Mouse (Mus musculus) adrenal gland, postnatal 10 days (tissue): ENCODE data around the gene 2810004N23Rik. TPM values are rescaled to one million over a fixed set of nuclear protein-coding genes. Genes with fewer than 3 reads are reported as not detected.

Experiments used
- DNase-seq: peaks from one replicate; pipeline ENCODE4 v3.0.0; 2021; ENCODE audit warnings: mixed read lengths
- total RNA-seq, 2 experiments: library from RNA; stranded (reverse); gene quantifications; 2 replicates each; pipeline ENCODE4 v1.2.3; 2021

Gene 2810004N23Rik
- total RNA-seq, 2 experiments from 2014 or later: 23.6 to 27.4 TPM

DNA sequence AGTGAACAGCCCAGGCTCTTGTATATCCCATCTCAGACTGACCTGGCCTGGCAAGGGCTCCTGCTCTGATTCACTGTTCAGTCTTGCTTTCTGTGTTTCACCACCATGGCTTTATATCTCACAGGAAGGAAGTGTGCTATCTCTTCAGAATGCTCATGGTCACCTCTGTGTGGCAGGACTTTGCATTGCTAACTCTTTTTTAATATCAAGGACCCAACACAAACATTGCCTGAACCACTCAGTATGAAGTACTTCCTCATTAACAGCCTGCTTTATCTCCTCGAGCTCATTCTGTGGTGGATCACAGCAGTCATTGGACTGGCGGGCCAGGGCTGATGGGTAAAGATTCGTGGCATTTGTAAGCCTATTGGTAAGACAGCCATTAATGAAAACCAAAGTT is 3.7 kb upstream of the 2810004N23Rik start:
- DNase-seq: no peak

DNA sequence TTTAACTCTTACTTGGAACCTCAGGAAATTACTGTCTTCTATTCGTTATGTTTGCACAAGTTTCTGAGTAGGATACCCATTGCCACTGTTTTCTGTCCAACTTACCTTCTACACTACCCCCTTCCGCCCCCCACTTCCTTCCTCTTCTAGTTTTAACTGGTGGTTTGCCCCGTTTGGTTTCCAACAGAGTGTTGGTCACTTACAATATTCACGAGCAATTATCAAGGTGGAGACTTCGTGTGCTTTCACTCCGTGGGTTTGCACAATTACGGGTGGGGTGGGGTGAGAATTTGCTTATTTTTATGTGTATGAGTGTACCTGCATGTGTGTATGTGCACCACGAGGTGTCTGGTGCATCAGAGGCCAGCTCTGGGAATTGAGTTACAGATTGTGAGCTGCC is 809 bp upstream of the 2810004N23Rik start:
- no peak for DNase-seq

DNA sequence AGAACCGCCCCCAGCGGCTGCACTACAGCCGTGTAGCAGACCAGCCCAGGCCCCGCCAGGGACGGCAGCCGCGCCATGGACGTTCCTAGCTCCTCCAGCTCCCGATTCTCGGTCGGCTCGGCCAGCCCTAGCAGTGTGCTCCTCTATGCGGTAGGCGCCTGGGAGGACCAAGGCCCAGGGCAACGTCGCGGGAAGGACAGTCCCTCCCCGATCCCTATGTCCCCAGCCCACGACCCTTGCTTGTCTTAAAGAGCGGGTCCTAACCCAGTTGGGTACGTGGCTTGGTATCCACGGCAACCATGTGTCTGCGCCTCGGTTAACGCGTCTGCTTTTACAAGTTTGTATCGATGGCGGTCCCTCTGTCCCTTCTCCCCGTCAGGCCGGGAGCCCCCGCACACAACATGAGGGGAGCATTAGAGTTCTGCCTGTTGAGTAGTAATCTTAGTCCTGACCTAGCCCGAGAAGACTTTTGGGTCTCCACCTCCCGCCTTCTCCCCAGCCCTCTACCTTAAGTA is 300 bp upstream of the 2810004N23Rik start:
- DNase-seq: no peak

DNA sequence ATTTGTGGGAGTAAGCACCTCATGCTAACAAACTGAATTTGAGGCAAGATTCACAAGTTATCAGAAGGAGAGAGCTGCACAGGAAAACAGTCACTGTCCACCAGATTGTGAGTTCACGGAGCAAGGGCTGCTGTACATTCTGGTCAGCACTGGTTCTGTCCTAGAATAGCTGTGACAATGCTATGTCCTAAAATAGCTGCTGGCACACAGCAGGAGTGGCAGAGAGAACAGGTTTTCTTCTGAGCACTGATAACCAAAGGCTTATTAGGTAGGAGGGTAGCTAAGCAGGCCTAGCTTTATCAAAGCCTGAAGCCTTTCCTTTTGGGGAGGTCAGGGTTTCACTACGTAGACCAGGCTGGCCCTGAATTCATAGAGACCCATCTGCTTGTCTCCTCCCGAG is 2.7 kb downstream of the 2810004N23Rik start:
- DNase-seq: no peak

DNA sequence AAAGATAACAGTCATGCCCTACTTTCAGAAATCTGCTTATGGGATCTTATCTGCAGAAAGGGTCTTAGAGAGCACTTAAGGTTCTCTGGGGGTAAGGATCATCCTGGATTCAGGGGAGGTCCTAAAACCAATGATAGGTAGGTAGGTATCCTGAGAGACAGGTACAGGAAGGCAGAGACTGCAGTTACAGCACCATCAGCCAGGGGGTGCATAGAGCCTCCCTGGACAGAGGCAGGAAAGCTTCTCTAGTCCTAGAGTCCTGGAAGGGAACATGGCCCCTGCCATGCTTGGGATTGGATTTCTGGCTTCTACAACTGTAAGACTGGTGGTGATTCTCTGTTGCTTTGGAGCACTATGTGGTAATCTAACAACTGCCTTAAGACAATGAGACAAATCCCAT is 3.5 kb downstream of the 2810004N23Rik start:
- DNase-seq: no peak

DNA sequence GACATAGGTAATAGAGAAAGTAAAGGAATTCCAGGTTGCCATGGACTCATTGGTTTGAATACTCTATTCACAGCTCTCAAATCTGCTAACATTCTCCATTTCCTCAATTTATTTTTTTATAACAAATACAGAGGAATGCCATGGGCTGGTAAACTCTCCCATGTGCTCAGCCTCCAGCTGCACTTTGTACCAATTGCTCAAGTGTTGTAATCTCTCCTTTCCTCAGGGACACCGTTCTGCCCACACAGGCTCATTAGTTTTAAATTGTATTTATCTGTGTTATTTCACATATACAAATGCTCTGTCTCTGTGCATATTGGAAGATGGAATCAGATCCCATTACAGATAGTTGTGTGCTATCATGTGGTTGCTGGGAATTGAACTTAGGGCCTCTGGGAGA is 9.4 kb downstream of the 2810004N23Rik start:
- DNase-seq: no peak

DNA sequence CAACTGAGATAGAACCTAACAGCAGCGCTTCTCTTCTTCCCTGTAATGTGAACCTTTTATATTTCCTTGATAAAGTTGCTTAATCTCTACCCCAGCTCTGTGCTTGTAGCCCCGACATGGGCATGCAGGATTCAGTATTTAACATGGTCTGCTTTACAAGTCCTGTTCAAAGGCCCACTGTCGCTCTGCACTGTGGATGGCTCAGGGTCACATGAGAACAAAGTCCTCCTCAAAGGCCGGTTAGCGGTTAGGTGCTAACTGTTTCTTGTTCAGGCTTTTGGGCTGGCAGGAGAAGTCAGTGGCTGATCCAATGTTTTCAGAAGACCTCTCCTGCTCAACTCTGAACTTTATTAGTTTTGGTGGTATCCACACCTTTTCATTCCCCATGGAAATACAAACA is 17.3 kb downstream of the 2810004N23Rik start:
- no peak for DNase-seq

DNA sequence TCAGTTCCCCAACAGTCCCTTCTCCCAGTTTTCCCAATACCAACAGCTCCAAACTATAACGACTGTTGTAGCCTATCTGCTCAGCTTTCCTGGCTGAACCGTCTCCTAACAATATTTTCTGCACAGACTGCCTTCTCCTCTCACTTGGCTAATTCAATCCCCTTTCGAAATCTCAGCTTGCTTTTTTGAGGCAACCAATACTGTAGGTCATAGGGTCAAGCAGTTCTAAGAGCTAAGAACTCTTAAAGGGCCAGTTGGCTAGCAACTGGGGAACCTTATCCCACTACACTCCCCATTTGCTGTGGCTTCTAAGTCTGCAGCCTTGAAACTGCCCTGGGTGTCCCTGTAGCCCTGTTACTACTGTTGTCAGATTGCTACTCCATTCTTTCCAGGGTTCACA is 17.8 kb downstream of the 2810004N23Rik start:
- DNase-seq: no peak

DNA sequence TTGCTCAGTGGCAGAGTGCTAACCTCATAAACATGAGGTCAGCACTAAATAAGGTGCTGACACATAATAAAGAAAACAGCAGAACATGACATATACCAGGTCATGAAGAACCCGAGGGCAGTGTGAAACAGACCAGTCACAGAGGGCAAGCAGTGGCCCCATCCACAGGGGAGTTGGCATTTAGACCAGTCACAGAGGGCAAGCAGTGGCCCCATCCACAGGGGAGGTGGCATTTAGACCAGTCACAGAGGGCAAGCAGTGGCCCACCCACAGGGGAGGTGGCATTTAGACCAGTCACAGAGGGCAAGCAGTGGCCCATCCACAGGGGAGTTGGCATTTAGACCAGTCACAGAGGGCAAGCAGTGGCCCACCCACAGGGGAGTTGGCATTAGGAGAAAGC is 20.0 kb downstream of the 2810004N23Rik start:
- DNase-seq: peak; percentile 62

DNA sequence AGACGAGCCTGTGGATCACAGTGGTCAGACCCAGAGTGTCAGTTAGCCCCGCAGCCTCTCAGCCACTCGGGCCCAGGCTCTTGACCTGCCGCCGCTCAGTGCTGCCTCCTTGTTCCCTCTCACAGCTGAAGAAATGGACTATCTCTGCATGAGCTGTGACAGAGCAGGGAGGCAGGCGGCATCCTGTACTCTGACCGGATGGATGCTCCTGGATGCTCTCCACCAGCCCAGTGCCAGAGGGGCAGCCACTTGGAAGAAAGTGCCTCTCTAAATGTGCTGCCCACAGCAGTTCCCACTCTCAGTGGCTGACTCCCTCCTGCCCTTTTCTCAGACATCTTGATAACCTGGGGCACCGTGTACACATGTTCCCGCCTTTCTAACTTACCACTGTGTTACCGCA is 21.1 kb downstream of the 2810004N23Rik start:
- no peak for DNase-seq

DNA sequence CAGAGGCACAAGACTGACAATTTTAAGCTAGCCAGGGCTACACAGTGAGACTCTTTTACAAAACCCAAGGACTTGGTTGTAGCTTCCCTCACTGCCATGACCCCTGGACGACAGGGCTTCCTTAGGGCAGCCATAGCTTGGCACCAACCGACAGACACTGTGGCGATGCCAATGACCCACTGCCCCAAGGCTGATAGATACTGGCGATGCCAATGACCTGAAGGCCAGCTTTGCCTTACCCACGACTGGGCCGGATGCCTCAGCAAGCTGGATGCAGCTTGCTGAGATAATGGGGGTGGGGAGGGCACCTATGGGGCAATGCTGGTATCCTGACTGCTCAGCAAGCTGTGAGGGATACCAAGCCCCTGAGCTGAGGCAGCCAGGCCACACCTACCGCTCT is 22.0 kb downstream of the 2810004N23Rik start:
- DNase-seq: peak; percentile 34

DNA sequence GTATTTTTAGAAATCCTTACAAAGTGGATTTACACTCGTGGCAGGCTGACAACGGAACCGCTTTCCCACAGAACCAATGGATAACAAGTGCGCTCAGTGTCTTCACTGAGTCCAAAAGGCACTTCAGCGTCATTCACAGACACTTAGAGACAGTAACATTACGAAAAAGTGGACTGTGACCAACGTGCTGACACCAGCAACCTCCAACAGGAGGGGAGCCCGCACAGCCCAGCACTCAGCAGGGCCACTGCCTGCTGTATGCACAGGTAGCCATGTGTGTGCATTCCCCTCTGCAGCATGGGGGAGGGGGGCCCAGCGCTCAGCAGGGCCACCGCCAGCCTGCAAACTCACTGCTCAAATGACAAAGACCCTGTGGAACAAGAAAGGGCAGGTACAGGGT is 23.5 kb downstream of the 2810004N23Rik start:
- DNase-seq: no peak

DNA sequence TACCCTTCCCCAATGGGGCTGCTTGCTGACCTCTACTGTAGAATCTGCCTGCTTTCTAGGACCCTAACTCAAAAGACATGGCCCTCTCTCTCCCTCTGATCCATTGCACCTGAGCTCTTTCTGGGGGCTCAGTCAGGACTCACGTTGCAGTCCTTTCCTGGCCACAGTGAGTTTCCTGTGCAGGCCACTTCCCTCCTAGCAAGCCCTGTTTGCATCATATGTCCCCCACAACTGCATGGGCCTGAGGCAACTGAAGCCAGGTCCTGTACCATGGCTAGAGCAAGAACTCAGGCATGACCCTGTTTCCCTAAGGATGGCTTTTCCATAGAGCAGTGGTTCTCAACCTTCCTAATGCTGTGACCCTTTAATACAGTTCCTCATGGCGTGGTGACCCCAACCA is 25.0 kb downstream of the 2810004N23Rik start:
- no peak for DNase-seq

DNA sequence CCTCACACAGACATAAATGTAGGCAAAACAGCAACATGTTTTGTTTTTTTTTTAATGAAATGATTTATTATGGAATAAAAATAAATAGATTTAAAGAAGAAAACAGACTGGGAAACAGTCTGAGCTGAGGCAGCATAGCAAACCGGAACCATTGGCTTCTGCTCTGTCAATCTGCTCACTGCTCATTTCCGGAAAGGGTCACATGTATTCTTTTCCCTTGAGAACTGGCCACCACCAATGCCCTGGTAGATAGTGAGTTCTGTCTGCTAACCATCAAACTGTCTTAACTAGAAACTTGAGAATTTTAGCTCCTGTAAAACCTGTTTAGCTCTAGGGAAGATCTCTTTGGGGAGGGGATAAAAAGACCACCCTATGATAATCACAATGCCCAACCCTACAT is 26.0 kb downstream of the 2810004N23Rik start:
- DNase-seq: no peak

DNA sequence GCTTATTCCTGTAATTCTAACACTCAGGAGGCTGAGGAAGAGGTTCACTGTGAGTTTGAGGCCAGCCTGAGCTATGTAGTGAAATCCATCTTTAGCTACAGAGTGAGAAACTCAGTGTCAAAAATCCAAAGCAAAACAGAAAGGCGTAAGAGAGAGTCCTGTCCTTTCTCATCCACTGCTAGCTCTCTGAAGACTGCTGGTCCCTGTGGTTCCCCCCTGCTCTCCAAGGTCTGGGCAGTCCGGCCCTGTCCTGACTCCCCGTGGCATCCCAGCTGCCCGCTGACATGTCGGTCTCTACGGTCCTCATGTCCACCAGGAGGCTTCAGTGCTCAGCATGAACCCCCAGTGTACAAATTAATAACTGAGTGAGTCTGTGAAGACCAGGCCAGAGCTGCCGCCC is 26.6 kb downstream of the 2810004N23Rik start:
- no peak for DNase-seq

DNA sequence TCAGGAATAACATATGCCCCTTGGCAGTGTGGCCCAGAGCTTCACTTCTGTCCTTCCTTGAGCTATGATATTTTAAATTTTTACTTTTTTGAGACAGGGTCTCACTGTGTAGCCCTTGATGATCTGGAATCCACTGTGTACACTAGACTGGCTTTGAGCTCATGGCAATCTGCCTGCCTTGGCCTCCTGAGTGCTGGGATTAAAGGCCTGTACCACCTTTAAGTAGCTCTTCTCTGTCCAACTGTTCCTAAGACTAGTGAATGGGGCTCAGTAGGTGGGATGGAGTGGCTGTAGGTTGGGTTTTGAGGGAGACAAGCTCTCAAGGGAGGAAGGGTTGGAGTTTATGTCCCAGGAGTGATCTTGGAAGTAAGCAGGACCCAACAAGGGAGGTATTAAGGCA is 27.1 kb downstream of the 2810004N23Rik start:
- DNase-seq: no peak

DNA sequence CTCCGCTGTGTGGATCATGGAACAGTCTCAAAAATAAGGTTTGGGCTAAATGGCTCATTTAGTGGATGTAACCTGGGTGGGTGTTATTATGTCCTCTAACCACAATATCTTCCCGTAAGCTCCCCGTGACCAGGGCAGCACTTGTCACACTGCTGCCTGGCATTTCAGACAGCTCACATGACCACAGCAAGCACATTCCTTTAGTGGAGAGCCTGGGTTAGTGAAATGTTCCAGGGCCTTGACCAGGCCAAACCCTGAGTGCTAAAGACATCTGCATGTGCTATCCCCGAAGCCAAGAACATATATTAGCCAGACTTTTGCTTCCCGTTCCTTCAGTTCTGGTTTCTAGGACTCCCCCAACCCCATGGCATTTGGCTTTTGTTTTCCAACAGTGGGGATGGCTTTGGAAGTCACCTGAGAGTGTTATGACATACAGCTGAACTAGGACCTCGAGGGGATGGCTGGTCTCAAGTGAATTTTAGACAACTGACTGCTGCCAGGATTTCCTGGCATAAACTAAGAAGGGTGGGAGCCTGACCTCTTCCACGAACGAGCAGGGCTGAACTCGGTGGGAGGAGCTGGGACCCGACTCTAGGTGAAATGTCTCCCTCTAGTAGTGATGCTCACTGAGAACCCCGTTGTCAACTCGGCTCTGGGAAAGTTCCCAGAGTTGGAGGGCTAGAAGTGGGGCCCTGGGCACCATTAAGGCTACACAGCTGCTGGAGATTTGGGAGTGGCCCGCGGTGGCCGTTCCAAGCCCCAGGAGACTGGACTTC is 29.3 kb downstream of the 2810004N23Rik start:
- peak; percentile 57 for DNase-seq

DNA sequence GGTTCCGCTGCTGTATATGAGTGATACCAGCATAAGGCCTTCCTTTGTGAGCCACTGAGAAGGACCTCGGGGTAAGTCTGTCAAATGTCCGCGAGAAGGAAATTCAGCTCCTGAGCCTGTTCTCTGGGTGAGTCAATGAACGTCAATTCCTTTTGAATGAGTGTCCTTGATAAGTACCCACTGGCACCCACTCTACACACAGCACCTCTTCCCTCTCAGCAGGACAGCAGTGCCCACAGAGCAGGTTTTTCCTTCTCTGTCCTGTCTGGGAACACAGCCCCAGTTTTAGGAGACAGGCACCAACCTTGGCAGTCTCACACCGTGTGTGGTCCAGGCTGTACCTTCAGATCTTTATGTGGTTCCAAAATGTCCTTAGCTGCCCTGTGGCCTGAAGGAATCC is 31.0 kb downstream of the 2810004N23Rik start:
- no peak for DNase-seq

DNA sequence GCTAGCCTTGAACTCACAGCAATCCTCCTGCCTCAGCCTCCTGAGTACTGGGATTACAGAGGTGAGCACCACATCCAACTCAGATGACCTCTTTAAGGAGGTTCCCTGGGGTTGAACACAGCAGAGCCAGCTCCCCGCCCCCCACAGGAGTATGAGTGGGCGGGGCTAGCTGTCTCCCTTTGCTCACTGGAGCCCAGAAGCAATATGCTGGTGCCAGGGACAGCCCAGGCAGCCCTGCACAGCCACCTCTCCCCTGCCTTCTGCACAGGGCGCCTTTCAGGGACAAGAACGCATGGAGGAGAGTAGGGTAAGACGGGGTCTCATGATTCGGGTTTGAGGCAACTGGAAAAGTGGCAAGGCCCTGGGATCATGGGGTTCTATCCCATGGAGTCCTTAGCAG is 31.4 kb downstream of the 2810004N23Rik start:
- peak; percentile 73 for DNase-seq

DNA sequence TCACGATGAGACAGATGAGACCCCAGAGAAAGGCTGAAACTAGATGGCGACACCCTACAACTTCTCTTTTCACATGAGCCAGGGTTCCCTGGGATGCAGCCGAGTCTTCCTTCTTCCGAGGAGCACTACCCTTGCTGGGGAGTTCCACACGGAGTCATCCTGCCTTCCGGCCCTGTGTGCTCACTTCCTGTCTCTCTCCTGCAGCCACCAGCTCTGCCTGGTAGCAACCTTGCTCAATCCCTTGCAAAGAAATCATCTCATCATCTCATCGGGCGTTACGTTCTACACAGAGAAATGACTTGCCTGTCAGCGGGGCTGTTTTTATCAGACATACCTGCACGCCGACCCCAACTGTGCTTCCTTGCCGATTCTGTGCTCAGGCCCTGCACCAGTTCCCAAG is 32.9 kb downstream of the 2810004N23Rik start:
- DNase-seq: no peak

DNA sequence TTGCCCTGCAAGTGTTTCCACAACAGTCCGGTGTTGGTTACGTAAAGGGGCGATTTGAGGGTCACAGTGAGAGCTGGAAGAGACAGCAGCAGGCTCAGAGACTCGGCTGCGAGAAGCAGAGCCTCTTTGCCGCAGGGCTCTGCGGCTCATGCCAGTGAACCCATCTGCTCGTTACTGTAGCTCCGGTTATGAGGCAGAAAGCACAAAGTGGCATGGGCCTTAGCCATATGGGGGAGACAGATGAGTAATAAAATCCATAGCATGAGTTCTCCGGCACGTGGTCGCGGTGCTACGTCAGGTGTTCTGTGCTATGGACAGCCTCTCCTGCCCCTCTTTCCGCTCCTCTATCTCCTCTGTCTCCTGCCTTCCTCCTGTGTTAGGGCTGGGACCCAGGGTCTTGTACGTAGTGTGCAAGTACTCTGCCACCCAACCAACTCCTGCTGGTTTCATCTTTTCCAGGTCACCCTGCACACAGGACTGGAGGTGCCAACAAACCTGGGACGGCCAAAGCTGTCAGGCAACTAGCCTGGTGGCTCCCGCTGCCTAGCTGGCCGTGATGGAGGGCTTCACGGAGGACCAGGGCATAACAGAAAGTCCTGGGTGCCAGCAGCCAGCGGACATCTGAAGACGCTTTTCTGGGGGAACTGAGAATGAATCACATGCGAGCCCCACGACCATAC is 34.2 kb downstream of the 2810004N23Rik start:
- DNase-seq: no peak

DNA sequence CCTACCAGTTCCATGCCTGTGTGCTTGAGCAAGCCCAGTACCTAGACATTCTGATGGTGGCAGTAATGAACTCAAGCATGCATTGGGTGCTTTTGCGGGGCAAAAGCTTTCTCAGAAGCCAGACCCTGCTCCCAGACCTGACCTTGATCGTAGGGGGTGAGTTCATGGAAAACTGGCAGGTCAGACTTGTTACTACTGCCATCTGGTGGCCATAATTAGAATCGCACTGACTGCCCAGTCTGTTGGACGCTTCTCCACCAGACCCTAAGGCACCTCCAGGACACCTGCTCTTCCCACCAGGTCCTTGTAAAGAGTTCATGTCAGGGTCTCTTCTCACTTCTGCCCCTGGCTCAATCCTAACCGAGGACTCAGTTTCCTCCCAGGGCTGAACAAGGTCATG is 35.5 kb downstream of the 2810004N23Rik start:
- DNase-seq: peak; percentile 77

DNA sequence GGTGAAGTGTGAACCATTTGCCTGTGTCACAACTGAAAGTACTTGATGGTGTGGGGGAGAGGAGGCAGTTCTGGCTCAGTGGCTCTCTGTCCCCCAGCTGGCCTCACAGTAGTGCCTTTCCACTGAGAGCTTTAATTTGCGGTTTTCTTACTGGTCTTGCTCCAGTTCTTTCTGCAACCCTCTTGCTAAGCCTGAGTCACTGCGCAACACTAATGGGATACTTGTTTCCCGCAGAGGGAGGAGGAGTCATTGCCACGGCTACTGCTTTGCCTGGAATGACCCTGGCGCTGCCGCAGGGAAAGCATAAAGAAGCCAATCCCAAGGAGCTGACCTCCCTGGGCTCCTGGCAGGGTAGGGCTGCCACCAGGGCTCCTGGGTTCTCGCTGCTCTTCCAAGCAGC is 36.3 kb downstream of the 2810004N23Rik start:
- peak; percentile 75 for DNase-seq

DNA sequence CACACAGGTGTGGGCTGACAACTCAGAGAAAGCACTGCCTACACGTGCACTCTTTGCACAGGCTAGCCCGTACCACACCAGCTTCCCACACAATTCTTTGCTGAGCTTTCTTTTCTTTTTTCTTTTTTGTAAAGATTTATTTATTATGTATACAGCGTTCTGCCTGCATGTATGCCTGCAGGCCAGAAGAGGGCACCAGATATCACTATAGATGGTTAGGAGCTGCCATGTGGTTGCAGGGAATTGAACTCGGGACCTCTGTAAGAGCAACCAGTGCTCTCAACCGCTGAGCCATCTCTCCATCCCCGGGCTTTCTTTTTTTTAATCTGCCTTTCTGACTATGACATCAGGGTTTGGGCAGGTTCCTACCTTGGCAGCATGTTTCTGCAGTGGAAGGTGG is 39.4 kb downstream of the 2810004N23Rik start:
- DNase-seq: no peak
